Mouse (Mus musculus) retina, embryonic 14.5 days (tissue): ENCODE measurements around the gene Krt2.
A peak's percentile ranks its signal among the peaks of the same experiment; 100 is the strongest.

Source experiments
- DNase-seq: peaks from one replicate; pipeline ENCODE4 v3.0.0-alpha.2; 2015; ENCODE audit warnings: low spot score

Krt2 gene

DNA sequence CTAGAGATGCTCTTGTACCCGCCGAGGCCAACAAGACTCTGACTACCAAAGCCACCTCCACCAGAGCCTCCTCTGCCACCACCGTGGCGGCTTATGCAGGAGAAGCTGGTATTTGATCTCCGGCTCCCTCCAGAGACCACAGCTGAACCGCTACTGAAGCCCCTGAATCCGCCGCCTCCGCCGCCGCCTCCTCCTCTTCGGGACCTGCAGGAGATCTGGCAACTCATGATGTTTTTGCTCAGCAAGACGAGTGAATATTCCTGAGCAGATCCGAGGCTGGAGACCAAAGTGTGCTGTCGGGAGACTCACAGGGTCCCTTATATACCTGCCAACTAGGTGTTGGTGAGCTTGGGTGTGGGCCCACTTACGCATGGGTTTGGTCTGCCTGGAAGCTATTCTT lies at the start of gene Krt2:
Krt2 (minus strand) TSS at position 295 of the 400 bp plus-strand sequence.
- DNase-seq: no peak

DNA sequence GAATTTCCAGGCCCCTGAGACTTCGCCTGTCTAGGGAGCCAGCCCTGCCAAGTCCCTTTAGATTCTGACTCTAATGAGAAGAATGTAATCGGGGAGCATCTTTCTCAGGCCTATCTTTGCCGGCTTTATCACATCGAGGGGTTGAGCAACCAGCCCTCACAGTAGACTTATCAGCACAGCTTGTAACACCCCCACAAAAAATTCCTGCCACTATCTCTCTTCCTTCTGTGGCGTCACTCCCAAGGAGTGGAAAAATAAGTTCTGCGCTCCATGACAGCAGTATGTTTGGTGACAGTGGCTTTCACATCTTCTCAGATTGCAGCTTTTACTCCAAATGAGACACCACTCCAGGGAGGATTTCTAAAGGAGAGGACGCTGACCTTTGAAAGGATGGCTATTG lies 48.8 kb upstream of the Krt2 start:
- no peak for DNase-seq

DNA sequence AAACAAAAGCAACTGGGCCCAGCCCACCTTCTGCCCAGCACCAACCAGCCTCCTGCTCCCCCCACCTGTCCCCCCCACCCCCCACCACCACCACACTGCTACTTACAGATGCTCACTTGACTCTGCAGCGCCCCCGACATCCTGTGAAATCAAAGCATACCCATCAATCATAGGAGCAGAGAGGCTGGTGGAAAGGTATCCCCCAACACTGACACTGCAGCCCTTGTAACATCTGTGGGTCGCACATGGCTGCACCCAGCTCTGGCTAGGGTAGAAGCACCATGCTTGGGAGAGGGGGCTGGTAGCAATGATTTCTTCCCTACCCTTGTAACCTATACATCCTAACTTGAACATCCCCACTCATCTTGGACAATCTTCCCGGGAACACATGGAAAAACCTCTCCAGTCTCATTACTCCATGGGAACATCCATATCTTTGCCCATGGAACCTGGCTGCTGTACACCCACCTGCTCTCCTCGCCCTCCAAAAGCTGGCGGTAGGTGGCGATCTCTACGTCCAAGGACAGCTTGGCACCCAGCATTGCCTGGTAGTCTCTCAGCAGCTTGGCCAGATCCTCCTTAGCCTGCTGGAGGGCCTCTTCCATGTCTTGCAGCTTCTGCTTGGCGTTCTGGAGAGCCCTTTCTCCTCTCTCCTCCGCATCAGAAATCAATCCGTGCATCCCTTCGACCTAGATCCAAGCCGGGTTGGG lies 42.6 kb upstream of the Krt2 start:
- DNase-seq: peak; percentile 39

DNA sequence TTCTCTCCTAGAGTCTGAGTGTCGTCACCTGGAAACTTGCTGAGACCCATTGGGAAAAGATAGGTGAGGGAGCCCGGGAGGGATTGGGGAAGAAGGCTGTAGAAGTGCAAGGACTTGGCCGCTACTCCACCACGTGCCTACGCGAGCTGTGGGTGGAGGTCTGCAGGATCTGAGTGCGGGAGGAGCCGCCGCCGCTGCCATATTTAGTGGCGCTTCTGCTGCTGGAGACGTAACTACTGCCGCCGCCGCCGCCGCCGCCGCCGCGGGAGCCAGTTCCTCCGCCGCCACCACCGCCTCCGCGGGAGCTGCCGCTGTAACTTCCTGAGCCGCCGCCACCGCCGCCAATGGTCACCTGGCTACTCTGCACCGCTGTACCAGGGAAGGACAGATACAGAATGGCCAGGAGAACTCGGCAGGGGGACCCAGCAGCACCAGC lies 41.8 kb upstream of the Krt2 start:
- DNase-seq: peak; percentile 65

DNA sequence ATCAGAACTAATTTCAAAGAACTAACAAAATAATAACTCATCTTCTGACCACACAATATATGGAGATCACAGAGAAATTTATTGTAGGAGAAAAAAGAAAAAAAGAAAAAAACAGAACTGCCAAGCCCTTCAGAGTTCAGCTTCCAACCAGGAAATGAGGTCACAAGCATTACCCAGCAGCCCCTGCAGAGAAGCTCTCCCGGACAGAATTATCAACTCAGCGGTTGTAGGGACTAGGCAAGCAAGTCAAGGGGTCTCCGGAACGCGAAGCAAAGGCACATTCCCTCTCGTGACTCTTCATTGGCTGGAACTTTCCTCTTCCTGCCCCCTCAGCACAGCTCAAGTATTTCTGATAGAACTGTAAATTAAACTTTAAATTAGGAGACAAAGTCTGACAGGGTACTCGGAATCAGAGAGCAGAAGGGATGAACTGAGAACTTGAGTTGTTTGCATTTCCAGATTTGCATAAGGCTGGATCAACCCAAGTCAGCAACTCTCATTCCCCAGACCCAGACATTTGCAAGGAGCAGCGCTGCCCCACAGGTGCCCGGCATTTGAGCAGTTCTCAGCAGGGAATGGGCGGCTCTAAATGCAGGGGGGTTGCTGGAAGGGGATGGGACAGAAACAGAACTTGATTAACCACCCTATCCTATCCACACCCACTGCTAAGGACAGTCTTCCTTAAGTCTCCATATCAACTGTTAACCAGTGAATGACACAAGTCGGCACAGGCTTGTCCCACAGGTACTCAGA lies 40.9 kb upstream of the Krt2 start:
- DNase-seq: peak; percentile 45

DNA sequence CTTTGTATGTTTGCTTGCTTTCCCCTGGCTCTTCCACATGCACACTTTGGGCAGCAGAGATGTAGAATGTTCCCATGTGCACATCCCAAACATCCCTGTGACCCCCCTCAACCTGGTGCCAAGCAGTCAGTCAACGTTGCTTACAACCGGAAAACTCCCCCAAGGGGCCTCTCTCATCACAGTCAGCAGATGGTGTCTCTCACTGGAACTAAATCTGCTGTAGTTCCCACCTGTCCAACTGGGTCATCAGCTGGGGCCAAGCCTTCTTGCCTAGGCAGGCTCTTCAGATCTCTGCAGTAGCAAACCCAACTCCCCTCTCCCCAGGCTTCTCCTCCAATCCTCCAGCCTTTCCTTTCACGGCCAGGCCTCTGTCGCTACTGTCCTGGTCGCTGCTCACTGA lies 38.7 kb upstream of the Krt2 start:
- peak; percentile 54 for DNase-seq

DNA sequence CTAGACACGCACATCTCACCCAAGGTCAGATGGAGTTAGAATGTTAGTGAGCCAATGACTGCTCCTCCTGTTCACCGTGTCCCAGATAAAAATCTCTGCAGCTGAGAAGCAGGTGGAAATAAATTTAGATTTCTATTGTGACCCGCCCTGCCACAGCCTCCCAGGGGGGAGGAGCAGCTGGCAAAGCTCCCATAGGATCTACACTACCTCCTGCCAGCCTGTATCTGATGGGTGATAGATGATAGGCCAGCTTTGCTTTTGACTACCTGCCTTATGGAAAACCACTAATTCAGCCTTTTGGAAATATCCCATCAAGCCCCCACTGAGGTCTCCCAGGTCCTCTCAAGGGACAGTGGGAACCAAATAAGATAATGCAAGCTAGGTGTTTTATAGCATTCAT lies 37.8 kb upstream of the Krt2 start:
- DNase-seq: no peak

DNA sequence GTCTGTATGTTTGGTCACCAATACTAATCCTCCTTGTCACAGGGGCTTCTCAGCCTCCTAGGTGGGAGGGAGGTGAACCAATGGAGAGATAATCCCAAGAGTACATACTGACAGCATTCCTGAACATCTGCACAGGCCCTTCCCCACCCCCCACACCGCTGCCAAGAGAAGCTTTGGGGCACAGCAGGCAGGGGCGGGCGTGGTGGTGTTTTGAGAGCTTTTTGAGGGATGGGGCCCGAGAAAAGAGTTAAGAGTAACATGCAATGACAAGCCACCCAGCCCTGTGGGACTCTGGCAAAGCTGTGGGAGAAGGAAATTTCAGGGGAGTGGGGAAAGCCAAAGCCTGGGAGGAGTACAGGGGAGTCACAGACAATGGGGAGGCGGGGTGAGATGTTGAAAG lies 36.3 kb upstream of the Krt2 start:
- DNase-seq: no peak

DNA sequence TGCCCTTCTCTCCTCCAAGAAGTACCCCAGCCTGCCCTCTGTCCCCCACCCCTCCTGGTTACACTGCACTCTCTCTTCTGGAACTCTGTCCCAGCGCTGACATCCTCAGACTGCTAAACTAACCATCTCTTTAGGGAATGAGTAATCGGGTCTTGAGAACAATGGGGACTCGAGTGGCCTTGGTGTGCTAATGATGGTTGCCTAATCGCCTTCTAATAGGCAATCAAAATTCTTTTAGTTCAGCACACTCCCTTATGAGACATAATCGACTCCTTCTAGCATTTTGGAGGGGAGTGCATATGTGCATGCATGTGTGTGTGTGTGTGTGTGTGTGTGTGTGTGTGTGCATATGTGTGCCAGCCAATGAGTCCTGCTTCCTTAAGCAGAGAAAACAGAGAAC lies 34.6 kb upstream of the Krt2 start:
- DNase-seq: peak; percentile 63

DNA sequence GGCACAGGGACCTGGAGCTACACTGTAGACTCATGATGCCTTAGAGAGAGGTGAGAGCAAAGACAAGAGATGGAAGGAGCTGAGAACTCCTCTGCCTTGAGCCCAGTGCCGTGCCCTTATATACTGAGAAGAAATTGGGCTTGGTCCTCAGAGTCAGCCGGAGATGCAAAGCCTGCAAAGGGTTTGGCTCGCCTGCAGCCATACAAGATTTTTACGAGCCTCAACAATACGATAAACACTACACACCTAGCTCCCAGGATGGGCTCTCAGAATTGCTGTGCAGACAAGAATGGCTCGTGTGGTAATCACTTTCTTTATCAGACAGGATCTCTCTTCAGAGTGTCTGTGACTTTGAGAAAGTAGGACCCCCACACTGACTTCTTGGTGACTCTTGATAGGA lies 32.7 kb upstream of the Krt2 start, which contains the start of gene Krt1:
Krt1 (minus strand) TSS at position 101 of the 400 bp plus-strand sequence.
- DNase-seq: no peak

DNA sequence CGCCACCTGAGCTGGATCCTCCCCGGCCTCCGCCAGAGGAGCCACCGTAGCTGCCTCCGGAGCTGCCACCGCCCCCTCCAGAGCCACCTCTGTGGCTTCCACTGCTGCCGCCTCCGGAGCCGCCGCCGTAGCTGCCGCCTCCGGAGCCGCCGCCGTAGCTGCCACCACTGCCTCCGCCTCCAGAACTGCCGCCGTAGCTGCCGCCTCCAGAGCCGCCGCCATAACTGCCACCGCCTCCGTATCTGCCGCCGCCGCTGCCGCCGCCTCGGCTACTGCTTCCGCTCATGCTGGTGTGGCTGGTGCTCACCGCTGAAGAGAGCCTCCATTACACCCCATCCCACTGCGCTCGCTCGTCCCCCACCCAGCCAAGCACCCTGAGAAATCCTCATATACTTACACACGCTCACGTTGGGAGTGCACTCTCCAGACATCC lies 28.0 kb upstream of the Krt2 start:
- peak; percentile 69 for DNase-seq

DNA sequence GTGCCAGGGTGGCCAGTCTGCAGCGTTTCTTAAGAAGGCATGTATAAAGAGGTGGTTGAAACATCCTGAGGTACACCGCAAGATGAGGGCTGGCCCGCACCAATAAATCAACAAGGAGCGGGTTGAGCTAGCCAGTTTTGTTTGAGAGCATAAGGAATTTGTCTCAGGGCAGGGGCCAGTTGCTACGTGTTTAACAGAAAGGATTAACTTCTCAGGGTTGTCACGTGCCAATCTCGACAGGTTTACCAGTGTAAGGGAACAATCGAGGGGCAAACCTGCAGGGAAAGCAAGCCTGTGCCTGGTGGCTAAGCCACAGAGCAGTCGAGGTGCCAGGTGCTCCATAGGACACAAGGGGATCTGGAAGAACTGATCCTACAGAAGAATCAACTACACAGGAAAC lies 25.2 kb upstream of the Krt2 start:
- no peak for DNase-seq

DNA sequence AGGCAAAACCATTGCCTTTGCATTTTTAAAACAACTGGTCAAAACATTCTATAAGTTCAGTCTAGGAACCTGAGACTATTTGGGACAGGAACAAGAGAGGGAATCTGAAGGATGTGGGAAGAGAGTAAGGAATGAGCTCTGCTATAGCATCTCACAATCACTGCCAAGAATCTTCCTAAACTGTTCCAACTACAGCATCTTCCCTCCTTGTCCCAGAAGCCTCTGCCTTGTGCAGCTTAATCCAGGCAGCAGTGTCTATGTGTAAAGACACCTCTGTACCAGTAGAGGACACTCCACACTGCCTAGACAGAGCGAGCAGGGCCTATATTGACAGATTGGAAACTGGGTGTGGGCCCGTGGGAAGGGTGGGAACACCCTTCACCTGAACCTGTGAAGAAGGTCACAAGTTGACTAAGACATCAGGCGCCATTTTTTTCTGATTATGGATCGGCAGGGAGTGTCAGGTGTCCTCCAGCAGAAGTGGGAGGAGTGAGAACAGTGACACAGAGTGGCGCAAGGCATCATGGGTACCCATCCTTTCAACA lies 16.9 kb upstream of the Krt2 start:
- no peak for DNase-seq

DNA sequence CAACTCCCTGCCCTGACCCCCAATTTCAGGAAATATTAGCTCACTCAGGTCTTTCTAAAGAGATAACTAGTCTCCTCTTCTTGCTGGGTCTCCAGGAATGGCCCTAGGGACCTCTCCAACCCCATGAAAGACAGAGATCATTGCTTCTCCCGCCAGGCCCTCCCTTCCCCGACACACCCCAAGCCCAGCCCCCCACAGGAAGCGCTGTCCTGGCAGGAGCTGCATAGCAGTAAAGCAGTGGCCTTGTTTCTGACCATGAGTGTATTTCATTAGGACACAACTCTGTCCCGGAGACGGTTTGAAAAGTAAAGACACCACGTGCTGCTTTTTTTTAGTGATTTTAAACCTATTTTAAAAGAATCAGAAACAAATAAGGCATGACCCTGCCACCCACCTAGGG lies 15.2 kb upstream of the Krt2 start:
- DNase-seq: no peak

DNA sequence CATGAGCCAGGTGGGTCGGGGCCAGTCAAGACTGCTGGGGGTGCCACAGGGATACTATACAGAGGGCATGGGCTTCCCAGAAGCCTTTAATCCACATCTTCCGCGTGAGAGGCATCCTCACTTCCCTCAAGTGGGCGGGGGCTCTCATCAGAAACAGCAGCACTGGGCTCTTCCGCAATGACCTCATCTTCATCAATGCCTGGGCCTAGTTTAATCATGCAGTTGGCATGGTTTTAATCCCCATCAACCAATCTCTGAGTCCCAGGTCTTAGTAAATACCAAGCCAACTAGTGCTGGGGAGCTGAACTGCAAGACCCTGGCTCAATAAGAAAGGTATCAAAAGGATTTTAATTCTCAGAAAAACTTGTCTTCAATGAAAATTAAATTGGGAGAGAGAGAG lies 11.5 kb upstream of the Krt2 start:
- DNase-seq: peak; percentile 24

DNA sequence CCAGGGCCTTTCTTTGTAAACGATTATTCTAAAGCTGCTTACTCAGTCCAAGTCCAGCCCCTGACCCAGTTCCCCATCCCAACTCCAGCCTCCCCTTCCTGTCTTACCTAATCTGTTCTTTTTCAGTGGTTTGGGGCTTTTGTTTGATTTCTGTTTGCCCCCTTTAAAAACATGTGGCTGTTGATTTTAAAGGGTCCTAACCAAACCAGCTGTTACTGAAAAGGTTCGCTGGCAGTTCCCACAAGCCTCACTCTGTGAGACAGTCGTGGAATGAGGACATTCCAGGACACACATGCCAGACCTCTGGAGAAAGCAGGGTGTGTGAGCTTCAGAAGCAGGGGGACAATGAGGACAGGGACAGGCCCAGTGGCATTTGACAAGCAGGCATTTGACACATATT lies 3.8 kb upstream of the Krt2 start:
- DNase-seq: peak; percentile 39

DNA sequence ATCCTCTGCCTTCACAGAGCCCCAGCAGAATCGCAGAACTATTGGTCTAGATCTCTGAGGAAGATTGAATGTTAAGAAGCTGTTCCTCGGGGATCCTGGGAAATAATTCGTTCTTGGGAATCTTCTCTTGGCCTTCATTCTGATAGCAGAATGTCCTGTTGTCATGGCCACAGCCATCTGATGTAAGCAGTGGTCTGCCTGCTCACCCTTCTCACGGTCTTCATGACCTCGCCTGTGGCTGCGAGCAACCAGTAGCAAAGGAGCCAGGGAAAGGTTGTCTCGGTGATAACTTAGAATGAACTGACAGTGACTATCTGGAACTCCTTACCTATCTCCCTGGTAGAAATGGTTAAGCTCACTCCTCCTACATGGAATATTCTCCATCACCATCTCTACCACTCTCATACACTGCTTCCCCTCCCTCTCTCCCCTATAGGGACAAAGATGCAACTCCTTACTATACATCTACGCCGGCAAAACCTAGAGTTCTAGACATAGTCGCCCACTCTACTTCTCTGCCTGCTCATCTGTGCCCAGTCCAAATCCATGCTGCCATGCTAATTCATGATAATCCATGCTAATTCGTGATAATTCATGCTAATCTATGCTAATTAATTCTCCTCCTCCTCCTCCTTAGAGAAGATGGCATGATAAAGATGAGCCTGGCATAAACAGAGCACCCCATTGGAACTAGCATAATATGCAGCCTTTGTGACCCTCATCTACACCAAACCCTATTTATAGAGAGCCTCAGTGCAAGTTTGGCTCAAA lies 14.7 kb downstream of the Krt2 start:
- DNase-seq: no peak

DNA sequence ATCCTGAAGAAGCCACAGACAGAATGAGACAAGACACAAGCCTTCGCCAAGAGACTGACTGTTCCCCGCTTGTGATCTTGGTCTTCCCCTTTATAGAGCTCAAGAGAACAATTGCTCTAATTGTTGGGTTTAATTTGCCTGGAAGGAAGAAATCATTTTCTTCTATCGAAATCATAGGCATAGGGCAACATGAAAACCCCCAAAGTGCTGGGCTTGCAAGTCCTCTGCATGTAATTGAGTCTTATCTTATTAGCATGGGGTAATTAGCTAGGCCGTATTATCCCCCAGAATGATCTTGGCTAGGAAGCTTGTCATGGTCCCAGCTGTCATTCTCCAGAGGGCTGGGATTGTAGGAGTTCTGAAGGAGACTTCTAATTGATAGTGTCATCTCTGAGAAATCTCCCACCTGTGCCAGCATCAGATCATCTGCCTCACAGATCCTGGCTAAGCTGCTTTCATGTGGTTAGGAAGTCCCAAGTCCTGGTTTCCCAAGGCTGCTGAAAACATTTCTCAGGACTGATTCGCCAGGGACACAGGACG lies 15.6 kb downstream of the Krt2 start, which contains the start of gene Krt73:
Krt73 (minus strand) TSS at position 51 of the 540 bp plus-strand sequence.
- peak; percentile 45 for DNase-seq

DNA sequence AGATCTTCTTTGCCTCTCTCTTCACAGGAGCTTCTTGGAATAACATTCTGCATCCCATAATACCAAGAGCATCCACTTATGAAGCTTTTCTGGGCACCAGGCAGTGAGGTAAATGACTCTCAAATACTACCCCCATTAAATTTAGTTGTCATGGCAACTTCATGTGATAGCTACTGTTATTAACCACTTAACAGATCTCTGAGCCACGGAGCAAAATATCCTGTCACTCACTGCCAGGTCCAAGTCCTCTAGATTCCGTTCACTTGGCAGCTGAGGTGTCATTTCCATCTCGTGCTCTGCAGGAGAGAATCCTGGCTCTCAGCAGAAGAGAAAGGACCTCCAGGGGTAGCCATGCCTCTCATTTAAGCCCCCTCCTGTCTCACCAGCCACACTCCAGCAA lies 27.1 kb downstream of the Krt2 start:
- no peak for DNase-seq

DNA sequence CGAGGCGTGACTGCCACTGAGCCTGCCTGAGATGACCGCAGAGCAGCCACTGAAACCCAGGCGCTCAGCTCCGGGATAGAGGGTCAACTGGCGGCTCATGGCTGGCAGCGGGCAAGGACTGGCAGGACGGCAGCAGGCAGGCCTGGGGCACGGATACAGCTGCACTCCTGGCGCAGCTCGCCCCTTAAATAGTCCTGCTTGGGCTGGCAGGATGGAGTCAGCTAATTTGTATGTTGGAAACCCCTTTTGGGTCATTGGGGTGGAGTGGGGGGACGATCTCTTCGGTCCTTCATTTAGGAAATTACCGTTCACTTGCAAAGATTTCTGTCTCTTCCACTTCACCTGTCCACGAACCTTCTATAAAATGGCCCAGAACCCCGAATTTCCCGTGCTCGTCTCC lies 31.6 kb downstream of the Krt2 start, which contains the start of gene Krt72:
Krt72 (minus strand) TSS at position 101 of the 400 bp plus-strand sequence.
- DNase-seq: no peak

DNA sequence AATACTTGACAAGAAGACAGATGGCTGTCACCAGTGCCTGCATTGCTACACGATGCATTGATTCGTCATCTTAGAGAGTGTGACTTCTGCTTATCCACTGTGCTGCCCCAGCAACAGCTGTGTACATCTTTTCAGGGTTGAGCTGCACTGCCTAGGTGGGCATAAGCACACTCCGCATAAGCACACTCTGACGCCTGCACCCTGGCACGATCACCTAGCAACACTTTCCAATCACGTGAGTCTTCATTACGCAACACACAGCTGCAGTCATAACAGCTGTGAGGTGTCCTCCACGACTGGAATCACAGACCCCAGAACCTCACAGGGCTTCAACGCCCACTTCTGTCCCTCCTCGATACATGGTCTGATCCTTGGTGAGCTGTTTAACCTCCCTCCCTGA lies 44.5 kb downstream of the Krt2 start:
- DNase-seq: no peak

DNA sequence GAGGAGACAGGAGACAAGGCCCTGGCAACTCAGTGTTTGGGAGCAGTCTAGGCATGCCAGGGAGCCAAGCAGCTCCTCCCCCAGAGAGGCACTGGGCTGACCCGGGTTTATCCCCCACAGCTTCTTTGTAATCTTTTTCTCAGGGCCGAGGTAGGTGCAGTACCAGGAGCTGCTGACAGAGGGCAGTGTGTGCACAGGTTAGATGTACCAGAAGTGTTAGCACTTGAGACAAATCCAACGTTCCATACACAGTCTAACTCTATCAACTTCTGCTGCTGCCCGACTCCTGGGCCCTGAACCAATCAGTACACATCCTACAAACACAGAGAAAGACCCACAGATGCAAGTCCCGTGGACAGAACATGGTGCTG lies 45.3 kb downstream of the Krt2 start:
- peak; percentile 97 for DNase-seq
